Mouse (Mus musculus): ENCODE results near the gene Exosc2. TPM values are rescaled to one million over a fixed set of nuclear protein-coding genes. Genes with fewer than 3 reads are reported as not detected.
A peak's percentile ranks its signal among the peaks of the same experiment; 100 is the strongest.

Exosc2 gene
- total RNA-seq (2017), result 25.4 to 40.2 TPM (median 28.2 TPM) in 3 replicates

DNA sequence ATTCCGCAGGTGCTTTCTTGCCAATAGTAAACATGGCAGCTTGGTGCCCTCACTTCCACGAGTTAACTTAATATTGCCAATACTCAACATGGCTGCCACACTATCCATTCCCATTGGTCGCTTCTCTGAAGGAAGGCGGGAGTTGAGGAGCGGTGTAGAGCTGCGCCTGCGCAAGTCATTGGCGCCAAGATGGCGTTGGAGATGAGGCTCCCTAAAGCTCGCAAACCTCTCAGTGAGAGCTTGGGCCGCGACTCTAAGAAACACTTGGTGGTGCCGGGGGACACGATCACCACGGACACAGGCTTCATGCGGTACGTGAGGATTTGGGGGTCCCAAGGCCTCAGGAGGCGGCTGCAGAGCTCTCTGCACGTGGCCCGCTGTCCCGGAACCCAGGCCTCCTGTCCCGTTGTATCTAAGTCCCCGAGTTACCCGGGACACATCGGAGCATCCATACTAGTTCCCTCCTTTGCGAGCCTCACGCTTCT is at the start of gene Exosc2:
TSS of gene Exosc2 (plus strand) at position 165 of the 485 bp plus-strand sequence.
- peak; percentile 98 for ATAC-seq (replicated peaks; ENCODE audit: insufficient number of reproducible peaks, low FRiP score, low TSS enrichment, poor library complexity, severe bottlenecking)

DNA sequence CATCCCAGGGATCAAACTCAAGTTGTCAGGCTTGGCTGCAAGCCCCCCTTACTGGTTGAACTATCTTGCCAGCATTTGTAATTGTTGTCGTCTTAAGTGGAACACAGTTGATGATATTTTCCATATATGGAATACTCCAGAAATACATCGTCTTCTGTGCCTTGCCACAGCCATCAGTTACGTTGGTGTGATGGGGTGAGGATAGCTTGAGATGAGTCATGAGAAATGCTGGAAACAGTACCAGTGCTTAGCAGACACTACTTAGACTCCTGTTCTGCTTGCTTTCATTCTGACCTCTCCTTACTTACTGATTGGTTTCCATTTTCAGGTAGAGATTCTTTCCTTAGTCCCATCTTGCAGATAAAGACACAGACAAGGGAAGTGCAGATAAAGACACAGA is 37.0 kb upstream of the Exosc2 start:
- no peak for ATAC-seq (replicated peaks; ENCODE audit: insufficient number of reproducible peaks, low FRiP score, low TSS enrichment, poor library complexity, severe bottlenecking)

DNA sequence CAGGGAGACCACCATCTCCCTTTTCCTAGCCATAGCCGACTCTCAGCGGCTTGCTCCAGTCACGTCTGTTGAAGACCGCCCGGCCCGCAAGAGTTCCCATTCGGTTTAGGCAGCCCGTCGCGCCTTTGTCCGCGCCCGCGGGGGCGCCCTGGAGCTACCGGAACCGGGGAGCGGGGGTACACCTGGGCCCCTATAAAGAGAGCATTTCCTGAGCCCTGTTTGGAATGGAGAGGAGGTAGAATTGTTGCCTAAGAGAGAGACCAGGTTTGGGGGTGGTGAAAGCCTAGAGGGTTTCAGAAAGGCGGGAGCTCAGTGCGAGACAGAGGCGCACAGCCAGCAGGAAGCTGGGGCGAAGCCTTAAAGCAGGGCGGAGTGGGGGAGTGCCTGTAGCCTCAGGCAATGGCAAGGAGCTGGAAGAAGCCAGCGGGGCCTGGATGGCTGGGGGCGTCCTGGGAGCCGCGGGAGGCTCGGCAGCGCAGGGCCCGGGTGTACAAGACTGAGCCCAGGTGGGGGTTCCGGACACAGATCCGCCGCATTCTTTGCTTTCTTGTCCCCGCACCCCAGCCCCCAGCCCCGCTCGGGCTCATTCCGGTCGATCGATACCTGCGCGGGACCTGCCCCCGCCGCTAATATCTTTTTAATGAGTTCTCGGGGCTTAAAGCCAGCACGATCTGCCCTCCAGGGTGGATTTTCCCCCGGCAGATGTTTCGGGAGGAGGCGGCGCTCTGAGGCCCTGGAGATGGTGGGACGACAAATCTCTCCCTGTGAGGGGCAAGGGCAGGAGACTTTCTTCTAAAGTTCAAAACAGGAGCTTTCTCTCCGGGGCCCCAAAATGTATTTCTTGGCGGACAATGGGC is 35.0 kb upstream of the Exosc2 start:
- no peak for ATAC-seq (replicated peaks; ENCODE audit: insufficient number of reproducible peaks, low FRiP score, low TSS enrichment, poor library complexity, severe bottlenecking)

DNA sequence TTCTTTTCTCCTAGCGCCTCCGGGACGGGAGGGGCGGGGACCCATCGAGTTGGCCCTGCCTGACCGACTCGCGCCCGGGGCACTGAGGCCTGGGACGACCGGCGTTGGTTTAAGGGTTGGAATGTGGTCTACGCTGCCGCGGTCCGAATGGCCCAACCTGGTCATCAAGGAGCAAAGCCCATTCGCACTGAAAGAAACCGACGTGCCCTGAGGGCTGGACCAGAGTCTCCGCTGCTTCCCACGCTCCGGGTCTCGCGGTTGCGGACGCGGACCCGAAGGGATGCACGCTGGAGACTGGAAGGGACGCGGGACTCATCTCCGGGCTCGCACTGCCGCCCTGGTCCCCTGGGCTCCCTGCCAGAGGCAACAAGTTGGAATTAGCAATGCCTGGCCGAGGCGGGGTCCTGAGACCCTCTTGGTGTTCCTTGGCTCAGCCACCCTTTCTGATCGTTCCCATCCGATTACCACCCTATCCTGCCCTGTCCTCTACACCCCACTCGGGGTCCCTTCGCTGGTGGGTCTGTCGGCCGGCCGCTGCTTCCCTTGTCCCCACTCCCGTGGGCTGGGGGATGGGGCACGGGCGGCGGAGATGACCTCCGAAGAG is 34.3 kb upstream of the Exosc2 start:
- ATAC-seq (replicated peaks; ENCODE audit: insufficient number of reproducible peaks, low FRiP score, low TSS enrichment, poor library complexity, severe bottlenecking), result no peak

DNA sequence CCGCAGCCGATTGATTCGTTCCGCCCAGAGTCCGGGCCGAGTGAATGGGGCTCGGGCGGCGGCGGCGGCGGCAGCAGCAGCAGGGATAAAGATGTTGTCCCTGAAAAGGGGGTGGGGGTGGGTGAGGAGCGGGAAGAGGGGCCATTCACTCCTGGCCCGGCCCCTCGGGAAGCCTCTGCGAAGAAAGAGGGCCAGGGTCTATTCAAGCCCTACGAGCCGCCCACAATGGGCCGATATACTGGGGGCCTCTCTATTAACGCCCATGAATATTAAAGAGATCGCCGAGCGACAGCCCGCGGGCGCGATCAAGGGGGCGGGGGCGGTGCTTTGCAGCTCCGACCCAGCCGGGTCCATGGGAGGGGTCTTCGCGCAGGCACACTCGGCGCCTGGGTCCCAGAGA is 33.8 kb upstream of the Exosc2 start:
- no peak for ATAC-seq (replicated peaks; ENCODE audit: insufficient number of reproducible peaks, low FRiP score, low TSS enrichment, poor library complexity, severe bottlenecking)

DNA sequence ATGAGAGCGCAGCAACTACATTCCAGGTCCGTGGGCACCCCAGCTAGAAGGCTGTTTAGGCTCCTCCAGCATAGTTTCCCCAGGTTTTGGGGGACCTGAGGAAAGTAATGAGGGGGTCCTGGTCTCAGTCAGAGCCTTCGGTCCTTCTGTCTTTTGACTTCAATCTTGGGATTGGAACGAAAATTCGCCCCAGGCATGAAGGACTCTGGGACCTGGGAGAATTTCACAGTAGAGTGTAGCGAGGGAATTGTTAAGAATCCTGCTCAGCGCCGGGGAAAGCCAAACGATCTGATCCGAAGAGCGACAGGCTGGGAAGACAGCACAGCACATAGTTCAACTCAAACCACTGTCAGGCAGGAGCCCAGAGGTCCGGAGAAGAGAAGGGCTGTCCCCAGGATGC is 33.2 kb upstream of the Exosc2 start:
- no peak for ATAC-seq (replicated peaks; ENCODE audit: insufficient number of reproducible peaks, low FRiP score, low TSS enrichment, poor library complexity, severe bottlenecking)

DNA sequence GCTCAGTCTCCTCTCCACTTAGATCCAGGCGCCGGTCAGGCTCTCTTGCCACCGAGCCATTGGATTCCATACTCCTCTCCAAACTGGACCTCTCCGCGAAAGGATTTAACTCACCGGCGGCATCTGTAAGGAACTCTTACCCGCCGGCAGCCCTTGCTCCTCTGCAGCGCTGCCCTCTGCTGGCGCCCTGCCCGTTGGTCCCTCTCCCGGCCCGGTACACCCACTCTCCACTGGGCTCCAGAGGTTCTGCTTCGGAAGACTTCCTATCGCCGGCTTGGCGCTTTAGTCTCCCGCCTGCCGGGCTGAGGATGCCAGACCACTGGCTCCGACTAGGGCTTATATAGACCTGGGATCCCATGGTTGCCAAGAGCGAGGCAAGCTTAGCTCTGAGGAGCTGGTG is 32.7 kb upstream of the Exosc2 start:
- ATAC-seq (replicated peaks; ENCODE audit: insufficient number of reproducible peaks, low FRiP score, low TSS enrichment, poor library complexity, severe bottlenecking), result no peak

DNA sequence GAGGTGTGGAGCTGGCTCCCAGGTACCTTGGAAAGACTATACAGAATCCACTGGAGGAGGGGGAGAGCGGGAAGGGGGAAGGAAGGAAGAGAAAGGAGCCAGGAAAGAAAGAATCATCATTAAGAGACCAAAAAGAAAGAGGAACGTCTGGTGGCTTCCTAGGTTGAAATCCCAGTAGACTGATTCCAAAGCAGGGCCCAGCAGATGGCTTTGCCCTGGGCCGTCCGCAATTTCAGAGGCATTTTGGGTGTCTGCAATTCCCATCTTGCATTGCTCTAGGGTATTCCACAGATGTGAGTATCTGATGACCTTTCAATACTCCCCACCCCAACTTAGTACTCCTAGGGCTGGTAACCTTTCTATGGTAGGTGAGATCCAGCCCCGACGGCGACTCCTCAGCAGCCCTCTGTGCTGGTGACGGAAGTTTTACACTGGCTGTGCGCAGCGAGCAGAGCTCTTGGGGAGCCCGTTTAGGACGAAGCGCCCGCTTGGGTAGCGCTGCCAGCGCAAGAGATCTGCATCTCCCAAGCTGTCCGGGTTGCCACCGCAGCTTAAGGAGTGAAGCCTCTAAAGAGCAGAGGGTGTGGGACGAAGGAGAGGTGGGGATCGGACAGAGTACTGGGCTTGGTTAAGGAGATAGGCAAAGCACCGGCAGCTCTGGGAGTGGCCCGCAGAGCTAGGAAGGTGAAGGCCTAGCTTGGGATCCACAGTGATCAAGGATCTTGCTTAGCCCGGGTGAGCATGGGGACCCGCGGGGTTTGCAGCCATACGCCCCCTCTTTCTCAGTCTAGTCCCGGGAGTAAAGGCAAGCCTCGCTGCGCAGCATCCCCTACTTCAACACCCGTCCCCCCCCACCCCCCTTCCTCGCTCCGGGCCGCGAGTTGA is 31.7 kb upstream of the Exosc2 start:
- no peak for ATAC-seq (replicated peaks; ENCODE audit: insufficient number of reproducible peaks, low FRiP score, low TSS enrichment, poor library complexity, severe bottlenecking)

DNA sequence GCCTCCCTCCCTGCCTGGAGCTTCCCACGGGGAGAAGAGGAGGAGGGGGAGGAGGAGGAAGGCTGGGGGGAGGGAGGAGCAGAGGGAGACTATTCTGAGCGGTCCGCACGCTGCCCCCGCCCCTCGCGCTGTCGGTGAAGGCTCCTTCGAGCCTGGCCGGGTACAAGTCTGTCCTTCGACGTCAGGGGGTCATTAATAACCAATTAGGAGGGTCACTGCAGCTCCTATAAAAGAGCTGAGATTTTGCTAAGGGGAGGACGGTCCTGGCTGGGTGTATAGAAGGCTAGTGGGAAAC is 31.1 kb upstream of the Exosc2 start:
- no peak for ATAC-seq (replicated peaks; ENCODE audit: insufficient number of reproducible peaks, low FRiP score, low TSS enrichment, poor library complexity, severe bottlenecking)

DNA sequence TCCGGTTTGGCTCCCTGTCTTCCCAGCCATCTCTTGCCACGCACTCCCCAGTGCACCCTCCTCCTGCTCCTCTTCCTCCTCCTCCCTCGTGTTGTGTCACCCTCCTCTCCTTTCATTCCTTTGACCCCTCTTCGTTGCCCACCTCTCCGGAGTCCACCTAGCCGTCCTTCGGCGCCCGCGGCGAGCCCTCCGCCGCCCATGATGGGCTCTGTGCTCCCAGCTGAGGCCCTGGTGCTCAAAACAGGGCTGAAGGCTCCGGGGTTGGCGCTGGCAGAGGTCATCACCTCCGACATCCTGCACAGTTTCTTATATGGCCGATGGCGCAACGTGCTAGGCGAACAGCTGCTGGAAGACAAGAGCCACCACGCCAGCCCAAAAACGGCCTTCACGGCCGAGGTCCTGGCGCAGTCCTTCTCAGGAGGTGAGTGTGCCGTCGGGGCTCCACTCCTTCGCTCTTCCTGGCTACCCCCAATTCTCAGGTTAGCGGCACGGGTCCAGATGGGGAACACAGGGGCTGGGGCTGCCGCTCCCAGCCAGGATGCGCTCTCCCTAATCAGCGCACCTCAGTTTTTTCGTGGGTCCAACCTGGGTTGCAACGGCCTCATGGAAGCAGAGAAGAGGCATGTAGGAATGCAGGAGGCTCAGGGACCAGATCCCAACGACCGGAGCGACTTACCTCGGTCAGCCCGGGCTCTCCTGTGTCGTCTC is 30.5 kb upstream of the Exosc2 start, which contains the start of gene Prdm12:
TSS of gene Prdm12 (plus strand) at position 137 of the 708 bp plus-strand sequence.
- no peak for ATAC-seq (replicated peaks; ENCODE audit: insufficient number of reproducible peaks, low FRiP score, low TSS enrichment, poor library complexity, severe bottlenecking)

DNA sequence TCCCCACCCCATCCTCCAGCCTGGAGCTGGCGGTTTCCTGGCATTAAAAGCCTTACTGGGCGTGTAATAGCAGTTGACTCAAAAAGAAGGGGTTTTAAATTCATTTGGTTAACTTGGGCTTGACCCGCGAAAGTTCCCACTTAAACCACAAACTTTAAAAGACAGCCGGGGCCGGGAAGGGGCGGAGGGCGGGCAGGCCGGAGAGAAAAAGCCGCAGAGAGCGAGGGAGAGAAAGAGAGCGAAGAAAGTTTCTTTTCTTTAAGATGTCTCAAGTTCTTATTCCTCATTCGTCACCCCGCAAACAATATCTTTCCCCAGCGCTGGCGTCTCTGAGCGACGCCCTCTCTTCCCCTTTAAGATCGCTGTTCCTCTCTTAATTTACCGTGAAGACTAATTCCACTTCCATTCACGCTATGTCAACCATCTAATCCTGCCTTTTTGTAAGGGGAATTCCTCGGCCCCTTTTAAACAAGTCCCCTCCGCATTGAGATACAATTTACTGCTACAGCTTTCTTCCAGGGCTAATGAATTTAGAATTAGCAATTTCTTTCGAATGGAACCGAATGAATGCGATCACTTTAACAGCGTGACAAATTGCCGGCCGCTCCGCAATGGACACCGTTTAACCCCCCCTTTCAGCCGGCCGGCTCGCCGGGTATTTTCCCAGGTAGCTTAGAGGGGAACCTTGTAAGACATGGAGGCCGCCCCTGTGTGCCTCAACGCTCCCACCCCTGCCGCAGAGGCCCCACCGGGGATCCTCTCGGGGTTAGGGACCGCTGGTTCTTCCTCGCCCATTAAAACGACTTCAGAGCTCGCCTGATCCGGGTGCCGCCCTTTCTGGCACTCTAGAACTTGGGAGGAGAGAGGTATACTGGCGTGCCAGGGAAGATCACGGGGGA is 29.7 kb upstream of the Exosc2 start:
- ATAC-seq (replicated peaks; ENCODE audit: insufficient number of reproducible peaks, low FRiP score, low TSS enrichment, poor library complexity, severe bottlenecking), result no peak

DNA sequence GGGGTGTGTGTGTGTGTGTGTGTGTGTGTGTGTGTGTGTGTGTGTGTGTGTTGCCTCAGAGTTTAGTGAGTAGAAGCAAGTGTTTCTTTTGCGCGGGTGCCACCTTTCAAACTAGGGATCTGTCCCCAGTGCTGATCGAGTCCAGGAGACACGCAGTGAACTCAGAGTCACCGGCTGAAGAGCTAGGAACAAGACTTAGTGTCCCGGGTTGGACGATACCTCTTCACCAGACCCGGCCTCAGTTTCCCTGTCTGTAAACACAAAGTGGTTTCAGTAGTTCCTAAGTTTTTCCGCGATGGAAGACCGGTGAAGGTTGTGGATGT is 29.0 kb upstream of the Exosc2 start:
- ATAC-seq (replicated peaks; ENCODE audit: insufficient number of reproducible peaks, low FRiP score, low TSS enrichment, poor library complexity, severe bottlenecking), result no peak

DNA sequence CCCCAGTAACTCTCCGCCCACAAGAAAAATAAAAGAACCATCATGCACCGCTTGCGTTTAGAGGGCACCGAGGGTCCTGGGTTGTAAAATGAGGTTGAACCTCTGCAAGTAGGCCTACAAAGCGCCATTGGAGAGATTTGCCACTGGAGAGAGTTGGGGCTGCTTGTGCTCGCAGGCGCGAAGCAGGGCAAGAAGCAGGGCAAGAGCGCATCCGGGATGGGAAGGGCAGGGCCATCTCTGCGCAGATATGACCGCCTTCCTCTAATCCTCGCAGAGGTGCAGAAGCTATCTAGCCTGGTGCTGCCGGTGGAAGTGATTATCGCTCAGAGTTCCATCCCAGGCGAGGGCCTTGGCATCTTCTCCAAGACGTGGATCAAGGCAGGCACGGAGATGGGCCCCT is 28.6 kb upstream of the Exosc2 start:
- ATAC-seq (replicated peaks; ENCODE audit: insufficient number of reproducible peaks, low FRiP score, low TSS enrichment, poor library complexity, severe bottlenecking), result no peak

DNA sequence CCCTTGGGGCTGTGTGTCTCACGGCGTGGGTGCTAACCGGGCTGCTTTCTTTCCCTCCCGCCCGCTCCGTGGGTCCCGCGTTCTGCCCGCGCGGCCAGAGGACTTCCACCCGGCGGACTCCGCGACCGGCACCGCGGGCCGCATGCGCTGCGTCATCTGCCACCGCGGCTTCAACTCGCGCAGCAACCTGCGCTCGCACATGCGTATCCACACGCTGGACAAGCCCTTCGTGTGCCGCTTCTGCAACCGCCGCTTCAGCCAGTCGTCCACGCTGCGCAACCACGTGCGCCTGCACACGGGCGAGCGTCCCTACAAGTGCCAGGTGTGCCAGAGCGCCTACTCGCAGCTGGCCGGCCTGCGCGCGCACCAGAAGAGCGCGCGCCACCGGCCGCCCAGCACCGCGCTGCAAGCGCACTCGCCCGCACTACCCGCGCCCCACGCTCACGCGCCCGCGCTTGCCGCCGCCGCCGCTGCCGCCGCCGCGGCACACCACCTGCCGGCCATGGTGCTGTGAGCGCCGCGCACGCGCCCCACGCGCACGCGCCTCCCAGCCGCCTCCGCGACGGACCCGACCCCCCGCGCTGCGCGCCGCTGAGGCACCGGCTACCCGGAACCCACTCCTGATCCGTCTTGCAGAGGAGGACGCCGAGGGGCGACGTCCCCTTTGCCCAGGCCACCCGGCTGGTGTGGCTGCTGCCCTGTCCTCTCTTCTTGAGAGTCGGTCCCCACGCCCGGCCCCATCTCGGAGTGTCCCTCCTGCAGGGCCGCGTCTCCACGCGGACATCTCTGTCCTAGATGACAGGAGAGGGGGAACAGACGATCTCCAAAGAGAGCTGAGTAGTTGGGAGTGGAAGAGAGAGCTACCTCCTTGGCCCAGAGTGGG is 16.3 kb upstream of the Exosc2 start:
- no peak for ATAC-seq (replicated peaks; ENCODE audit: insufficient number of reproducible peaks, low FRiP score, low TSS enrichment, poor library complexity, severe bottlenecking)

DNA sequence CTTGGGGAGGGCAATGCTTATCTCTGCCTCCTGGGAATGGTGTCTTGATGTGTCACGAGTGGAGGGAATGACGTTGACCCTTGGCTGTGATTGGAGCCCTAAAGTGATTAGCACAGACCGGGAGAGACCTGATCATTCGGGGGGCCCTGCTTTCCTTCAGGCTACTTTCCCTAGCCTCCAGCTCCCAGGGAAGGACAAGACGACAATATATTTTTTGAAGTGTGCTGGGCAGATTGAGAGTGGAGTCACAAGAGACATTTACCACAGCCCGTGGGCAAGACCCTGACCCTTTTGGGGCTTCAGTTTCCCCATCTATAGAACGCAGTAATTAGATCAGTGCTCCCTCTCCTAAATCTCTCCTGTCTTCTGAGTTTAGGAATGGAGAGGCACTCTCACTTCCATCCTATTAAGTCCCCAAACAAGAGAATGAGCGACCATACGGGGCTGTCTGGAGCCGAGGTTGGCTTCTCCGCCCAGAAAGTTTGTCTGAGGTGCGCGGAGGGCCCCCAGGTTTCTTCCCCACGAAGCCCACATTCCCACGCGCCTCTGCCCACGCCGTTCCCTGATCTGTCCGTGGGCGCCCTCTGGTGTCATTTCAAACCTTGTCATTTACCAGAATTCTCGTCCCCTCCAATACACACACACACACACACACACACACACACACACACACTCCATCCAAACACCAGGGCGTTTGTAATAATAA is 15.5 kb upstream of the Exosc2 start:
- ATAC-seq (replicated peaks; ENCODE audit: insufficient number of reproducible peaks, low FRiP score, low TSS enrichment, poor library complexity, severe bottlenecking), result no peak

DNA sequence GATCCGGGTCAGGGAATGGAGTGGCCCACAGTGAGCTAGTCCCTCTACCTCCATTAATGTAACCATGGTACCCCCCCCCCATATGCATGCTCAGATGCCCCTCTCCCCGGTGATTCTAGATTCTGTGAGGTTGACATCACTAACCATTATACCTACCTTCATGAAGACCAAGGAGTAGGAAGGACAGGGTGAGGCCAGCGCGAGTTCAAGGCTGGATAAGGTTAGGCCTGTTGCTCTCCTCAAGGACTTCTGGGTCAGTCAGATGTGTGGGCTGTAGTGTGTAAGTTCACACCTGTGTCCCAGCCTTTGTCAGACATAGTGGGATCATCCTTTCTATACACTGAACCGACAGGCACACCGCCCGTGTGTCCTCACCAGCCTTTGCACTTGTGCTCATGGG is 14.1 kb upstream of the Exosc2 start:
- no peak for ATAC-seq (replicated peaks; ENCODE audit: insufficient number of reproducible peaks, low FRiP score, low TSS enrichment, poor library complexity, severe bottlenecking)
